Mouse (Mus musculus): ENCODE data around the gene Cers3.

Cers3 gene

GRCm38 (mm10) chr7:66743377-66743781 is at the start of gene Cers3:
Gene Cers3 (plus strand): TSS chr7:66743504.
- DNase-seq (ENCODE audit: low read depth, low spot score), result no peak

DNA sequence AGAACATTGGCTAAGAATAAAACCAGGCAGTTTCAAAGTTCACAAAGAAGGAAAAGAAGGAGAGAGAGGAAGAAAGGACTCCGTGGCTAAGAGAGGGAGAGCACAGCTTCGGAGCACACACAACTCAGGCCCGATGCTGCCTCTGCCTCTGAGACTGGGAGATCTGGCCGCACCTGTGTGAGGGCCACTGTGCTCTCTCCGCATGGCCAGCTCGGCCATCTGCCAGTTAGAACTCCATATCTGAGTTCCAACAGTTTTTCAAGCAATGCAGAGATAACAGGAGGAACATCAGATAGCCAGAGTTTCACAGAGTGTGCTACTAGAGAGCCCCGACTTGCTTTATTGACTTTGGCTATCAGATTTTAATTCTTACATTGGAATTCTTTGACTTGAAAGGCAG is 48.8 kb upstream of the Cers3 start:
- DNase-seq (ENCODE audit: low read depth, low spot score), result peak; percentile 6

- no peak for DNase-seq (ENCODE audit: low read depth, low spot score)
Measured at GRCm38 (mm10) chr7:66702721-66703120, 40.6 kb upstream of the Cers3 start.

DNA sequence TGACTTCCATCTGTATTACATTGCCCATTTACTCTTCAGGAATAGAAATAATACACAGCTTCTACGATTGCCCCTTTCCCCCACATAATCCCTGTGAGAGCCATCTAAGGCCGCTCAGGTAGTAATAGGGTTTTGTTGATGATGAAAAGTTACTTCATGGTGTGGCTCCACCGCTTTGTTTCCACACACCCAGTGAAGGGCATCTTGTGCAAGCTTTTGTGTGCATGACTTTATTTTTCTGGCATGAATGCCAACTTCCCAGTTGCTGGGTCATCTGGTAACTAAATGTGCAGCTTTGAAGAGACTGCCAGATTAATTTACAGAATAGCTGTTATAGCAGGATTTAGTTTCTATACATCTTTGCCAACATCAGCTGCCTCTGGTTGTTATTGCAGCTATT is 38.7 kb upstream of the Cers3 start:
- DNase-seq (ENCODE audit: low read depth, low spot score), result no peak

- DNase-seq (ENCODE audit: low read depth, low spot score), result peak; percentile 41
Measured at GRCm38 (mm10) chr7:66711166-66711565, 32.1 kb upstream of the Cers3 start.

GRCm38 (mm10) chr7:66724514-66724913 is 18.8 kb upstream of the Cers3 start:
- no peak for DNase-seq (ENCODE audit: low read depth, low spot score)

DNA sequence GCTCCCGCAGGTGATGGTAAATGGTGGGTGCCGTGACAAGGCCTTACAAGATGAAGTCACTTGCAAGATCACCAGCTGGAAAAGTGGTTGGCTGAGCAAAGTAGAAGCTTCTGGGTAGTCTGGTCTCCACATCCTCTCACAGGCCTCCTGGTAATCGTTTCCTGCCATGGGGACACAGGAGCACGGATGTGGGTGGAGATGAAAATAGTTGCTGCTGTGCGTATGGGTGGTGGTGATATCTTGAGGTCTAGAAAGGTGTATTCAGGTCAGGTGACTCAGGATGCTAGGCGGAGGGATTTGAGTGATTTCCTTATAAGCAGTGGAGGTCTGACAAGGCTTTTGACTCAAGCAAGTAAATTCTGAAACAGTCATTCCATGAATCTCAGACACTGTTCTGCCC is 18.4 kb upstream of the Cers3 start:
- no peak for DNase-seq (ENCODE audit: low read depth, low spot score)

DNA sequence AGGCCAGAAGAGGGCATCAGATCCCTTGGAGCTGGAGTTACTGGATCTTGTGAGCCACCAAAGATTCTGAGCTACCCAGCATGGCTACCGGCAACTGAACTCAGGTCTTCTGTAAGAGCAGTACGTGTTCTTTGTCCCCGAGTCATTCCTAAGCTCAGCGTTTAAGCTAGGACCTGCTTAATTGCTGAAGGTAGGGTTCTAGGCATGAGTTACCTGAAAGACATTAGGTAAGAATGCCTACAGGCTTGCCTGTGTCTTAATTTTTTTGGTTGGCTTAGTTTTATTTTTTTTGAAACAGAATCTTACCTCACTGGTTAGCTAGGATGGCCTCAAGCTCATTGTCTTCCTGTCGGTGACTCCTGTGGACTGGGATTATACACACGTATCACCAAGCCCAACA is 15.2 kb upstream of the Cers3 start:
- no peak for DNase-seq (ENCODE audit: low read depth, low spot score)

DNA sequence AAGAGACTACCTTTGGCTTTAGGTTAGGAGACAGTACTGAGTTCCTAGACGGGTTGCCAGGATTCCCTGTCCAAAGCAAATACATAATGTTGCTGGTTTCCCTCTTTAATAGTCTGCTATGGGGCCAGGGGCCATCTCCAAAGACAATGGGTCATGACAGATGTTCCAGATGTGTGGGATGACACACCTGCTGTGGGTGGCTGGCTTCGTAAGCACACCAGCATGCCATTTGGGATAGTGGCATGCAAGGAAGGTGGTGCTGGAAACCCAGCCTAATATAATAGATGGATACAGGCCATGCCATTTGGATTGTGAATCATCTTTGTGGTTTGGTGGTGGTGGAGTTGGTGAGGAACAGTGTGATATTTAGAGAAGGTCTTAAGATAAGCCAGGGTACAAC is 14.1 kb upstream of the Cers3 start:
- no peak for DNase-seq (ENCODE audit: low read depth, low spot score)

DNA sequence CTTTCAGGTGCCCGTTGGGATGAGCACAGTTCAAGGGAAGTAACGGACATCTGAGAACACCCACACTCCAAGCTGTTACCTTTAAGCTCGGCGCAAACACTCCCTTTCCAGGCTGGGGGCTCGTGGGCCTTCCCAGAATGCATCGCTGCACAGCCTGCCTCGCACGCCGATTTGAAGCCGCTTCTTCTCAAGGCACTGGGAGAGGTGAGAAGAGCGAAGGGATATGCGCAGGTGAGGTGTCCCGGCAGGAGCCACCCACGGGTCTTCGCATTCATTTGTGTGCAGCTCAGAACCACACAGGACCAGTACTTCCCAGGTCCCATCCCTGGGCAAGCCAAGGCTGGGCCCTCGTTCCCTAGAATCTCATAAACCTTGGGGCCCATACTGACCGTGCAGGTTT is 9.9 kb upstream of the Cers3 start:
- DNase-seq (ENCODE audit: low read depth, low spot score), result no peak

DNA sequence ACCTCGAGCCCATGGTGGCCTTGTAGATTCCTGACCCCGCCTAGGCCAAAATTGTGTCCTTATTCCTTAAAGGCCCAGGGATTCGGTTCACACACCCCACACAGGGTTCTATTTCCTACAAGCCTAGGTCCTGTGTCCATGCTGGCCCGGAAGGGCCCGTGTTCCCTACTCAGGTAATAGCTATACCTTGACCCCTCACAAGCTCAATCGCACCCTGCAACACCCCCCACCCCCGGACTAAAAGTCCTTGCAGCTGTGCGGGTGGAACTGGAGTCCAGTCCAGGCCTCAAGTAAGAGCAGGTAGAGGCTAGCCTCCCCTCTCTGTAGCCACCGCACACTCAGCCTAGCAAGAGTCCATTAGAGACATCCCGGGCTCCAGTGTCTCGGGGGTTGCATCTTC is 9.4 kb upstream of the Cers3 start:
- no peak for DNase-seq (ENCODE audit: low read depth, low spot score)

DNA sequence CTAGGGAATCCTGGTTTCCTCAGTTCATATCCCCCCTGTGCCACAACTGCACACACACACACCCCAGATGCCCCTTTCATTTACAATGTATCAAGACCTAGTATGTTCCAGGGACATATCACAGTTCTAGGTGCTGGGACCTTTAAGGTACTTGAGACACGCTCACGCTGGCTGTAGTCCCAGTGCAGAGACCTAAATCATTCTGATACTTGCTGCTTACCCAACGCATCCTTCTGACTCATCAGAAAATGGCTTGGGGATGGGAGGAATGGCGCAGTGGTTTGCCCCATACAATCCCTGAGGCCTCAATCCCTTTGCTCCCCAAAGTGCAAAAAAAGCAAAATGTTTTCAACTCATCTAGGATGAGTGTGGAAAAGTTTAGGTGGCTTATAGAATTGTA is 8.8 kb upstream of the Cers3 start:
- no peak for DNase-seq (ENCODE audit: low read depth, low spot score)

- DNase-seq (ENCODE audit: low read depth, low spot score), result no peak
Measured at GRCm38 (mm10) chr7:66734993-66735392, 8.3 kb upstream of the Cers3 start.

GRCm38 (mm10) chr7:66737418-66737817 is 5.9 kb upstream of the Cers3 start:
- DNase-seq (ENCODE audit: low read depth, low spot score), result no peak

DNA sequence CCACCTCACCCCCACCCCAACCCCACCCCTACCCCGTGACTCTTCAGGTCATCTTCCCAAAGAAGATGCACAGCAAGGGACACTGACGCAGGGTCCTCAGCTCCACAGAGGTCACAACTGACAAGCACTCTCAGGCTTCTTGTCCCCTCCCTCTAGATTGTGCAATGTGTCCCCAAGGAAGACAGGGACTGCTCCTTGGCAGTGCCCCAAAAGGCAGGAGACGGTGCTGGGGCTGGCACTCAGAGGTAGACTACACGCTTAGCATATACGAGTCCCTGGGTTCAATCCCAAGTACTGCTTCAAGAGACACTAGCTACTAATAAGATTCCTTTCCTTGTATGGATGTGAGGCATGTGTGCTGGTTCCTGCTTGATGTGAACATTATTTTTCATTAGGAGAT is 2.3 kb upstream of the Cers3 start:
- no peak for DNase-seq (ENCODE audit: low read depth, low spot score)

GRCm38 (mm10) chr7:66741412-66741811 is 1.9 kb upstream of the Cers3 start:
- no peak for DNase-seq (ENCODE audit: low read depth, low spot score)

DNA sequence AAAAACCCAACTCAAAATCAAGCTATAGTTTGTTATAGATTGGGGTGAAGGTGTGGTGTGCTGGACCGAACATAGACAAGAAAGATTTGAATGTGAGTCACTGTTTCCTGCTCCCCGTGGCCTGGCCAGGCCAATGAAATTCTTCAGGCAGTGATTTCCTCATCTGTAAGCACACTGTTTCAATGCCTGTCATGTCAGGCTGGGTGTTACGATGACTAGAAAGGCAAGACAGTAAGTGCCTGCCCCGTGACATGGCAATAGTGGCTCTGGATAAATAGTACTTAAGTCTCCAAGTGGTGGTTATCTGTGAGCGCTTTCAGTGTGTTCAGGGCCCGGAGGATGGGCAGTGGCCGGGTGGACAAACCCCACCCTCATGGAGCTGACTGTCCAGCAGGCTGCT is 3.7 kb downstream of the Cers3 start:
- DNase-seq (ENCODE audit: low read depth, low spot score), result no peak

DNA sequence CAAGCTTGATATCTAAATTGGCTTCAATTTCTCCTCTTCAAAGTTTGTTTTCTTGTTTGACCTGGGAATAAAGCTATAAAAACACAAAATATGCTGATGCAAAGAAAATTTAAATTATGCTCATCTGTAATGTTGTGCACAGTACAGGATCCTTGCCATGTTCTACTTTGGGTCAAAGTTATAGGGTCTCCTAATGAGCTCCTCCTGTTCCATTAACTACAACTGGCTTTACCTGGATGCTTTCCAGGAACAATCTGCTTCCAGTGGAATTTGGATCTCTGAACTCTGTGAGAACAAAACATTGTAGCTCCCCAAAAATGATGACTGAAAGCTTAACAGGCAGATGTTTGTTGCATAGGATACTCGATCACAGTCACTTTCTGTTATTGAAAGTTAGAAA is 6.7 kb downstream of the Cers3 start:
- no peak for DNase-seq (ENCODE audit: low read depth, low spot score)

DNA sequence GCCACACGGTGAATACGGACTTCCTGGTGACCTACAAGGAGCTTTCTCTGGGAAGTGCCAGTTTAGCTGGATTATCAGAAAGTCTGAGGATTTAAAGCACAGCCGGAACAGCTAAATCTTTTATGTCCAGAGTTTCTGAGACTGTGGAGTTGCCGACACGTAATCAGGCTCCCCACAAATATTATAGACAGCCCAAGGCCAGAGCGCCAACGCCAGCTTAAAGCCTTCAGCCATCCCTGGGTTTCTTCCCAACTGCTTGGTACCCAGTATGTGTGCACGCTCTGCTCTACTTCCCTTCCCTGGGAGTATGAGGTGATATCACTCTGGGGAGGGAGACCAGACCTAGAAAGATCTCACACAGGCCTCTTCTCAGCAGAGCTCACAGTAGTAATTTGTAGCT is 10.5 kb downstream of the Cers3 start:
- no peak for DNase-seq (ENCODE audit: low read depth, low spot score)

GRCm38 (mm10) chr7:66755611-66756010 is 12.3 kb downstream of the Cers3 start:
- DNase-seq (ENCODE audit: low read depth, low spot score), result no peak

DNA sequence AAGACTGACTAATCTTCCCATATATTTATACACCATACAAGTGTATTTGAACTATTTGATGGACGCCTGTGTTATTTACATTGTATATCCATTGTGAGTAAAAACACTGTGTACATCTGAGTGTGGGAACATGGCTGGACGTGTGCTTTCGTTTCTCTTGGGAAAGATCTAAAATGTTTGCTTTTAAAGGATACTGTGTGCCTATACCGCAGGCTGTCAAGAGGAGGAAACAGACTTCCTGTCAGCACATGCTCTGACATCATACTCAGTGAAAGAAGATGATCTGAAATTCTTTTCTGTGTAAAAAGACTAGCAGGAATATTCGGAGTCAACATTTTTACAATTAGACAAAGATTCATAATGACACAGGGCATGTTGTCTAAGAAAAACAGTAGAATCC is 26.6 kb downstream of the Cers3 start:
- no peak for DNase-seq (ENCODE audit: low read depth, low spot score)

DNA sequence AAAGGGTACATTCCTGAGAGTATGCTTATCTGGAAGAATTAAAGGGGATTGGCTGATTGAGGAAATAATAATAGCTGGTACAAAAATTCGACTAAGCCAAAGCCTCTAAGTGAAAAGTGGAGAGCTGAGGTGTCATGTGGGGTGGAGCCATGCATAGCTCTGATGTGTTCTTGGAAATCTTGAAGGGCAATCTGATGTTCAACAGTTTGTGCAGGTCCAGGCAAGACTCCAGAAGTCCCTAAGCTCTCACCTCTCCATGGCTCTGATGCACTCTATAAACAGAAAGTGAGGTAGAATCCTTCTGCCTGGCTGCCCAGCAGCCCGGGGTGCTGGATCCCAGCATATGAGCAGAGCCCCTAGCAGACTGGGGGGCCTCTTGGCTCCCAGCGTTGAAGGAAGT is 27.4 kb downstream of the Cers3 start:
- no peak for DNase-seq (ENCODE audit: low read depth, low spot score)

DNA sequence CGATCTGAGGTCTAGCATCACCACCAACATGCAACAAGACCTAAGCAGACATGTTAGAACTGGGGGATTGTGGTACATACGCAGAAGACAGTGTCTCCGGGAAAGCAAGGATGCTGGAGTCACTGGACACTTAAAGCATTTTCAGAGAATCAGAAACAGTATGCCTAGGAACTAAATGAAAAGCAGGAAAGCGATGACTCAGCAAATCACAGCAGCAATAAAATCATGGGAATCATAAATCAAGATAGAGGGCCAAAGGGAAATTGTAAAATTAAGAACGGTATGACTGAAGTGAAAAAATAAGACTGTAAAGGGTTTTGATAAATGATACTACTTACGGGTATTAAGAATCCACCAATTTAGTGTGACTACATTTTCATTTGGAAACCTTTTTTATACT is 27.9 kb downstream of the Cers3 start:
- no peak for DNase-seq (ENCODE audit: low read depth, low spot score)

- peak; percentile 70 for DNase-seq (ENCODE audit: low read depth, low spot score)
Measured at GRCm38 (mm10) chr7:66779411-66779810, 36.1 kb downstream of the Cers3 start.
